Mouse (Mus musculus) heart, embryonic 14.5 days (tissue): ENCODE data around the gene 4921524J17Rik. TPM values are rescaled to one million over a fixed set of nuclear protein-coding genes. Genes with fewer than 3 reads are reported as not detected.

ENCODE experiments used
- ATAC-seq: fragments of 200-750 bp; cut with Nextera tagmentation; 2 replicates; pipeline ENCODE4 v1.8.0; 2017; ENCODE audit warnings: low read depth, moderate TSS enrichment; ENCODE audit not compliant: insufficient number of reproducible peaks, insufficient read depth, low FRiP score
- H3K27ac ChIP-seq, 2 experiments: fragments of 200-500 bp in 1 of 2; fragments of 300-500 bp in 1 of 2; sonication (generic) in 1 of 2; replicated peaks in 1 of 2; 2 replicates each; pipeline ENCODE4 v1.5.1; 2012 to 2014; ENCODE audit warnings: low read depth in 2 of 2, low read length in 2 of 2, control low read depth in 1 of 2, mild to moderate bottlenecking in 1 of 2, mixed read lengths in 1 of 2; ENCODE audit not compliant: control insufficient read depth in 1 of 2, insufficient read depth in 1 of 2
- H3K27me3 ChIP-seq: fragments of 300-500 bp; sonication (generic); 2 replicates; pipeline ENCODE4 v1.6.1; 2014; ENCODE audit warnings: mild to moderate bottlenecking, low read length, control low read depth; ENCODE audit not compliant: control insufficient read depth, insufficient read depth
- H3K36me3 ChIP-seq: fragments of 300-500 bp; sonication (generic); 2 replicates; pipeline ENCODE4 v1.6.1; 2014; ENCODE audit warnings: mild to moderate bottlenecking, control low read depth, low read length, mixed read lengths; ENCODE audit not compliant: control insufficient read depth, insufficient read depth
- H3K4me1 ChIP-seq, 2 experiments: fragments of 200-500 bp in 1 of 2; fragments of 300-500 bp in 1 of 2; sonication (generic) in 1 of 2; 2 replicates each; pipeline ENCODE4 v1.6.1; 2012 to 2014; ENCODE audit warnings: low read length in 2 of 2, control low read depth in 1 of 2, mixed read lengths in 1 of 2; ENCODE audit not compliant: control insufficient read depth in 2 of 2, insufficient read depth in 2 of 2
- H3K4me2 ChIP-seq: fragments of 300-500 bp; sonication (generic); 2 replicates; pipeline ENCODE4 v1.6.1; 2014; ENCODE audit warnings: mild to moderate bottlenecking, low read length
- H3K4me3 ChIP-seq, 2 experiments: fragments of 200-500 bp in 1 of 2; fragments of 300-500 bp in 1 of 2; sonication (generic) in 1 of 2; 2 replicates each; pipeline ENCODE4 v1.5.1; 2012 to 2014; ENCODE audit warnings: low read length in 2 of 2, mild to moderate bottlenecking in 2 of 2, control low read depth in 1 of 2, low read depth in 1 of 2, moderate library complexity in 1 of 2; ENCODE audit not compliant: control insufficient read depth in 1 of 2, insufficient read depth in 1 of 2
- H3K9ac ChIP-seq: fragments of 300-500 bp; sonication (generic); 2 replicates; pipeline ENCODE4 v1.6.1; 2014; ENCODE audit warnings: mild to moderate bottlenecking, low read length
- H3K9me3 ChIP-seq: fragments of 300-500 bp; sonication (generic); 2 replicates; pipeline ENCODE4 v1.6.1; 2016; ENCODE audit warnings: low read length, control low read depth; ENCODE audit not compliant: control insufficient read depth
- WGBS: fragments of 180-500 bp; shearing (Covaris S2); extraction: QIAGEN DNeasy Blood & Tissue Kit; methylation state at CpG from one replicate; pipeline ENCODE4 v1.1.7; 2014; 5-methylcytosine and 5-hydroxymethylcytosine counted together
- polyA plus RNA-seq: library from polyadenylated mRNA; unstranded; fragments of >200 nt; fragmentation: Nextera tagmentation; extraction: Ambion mirVana; gene quantifications from 2 replicates; pipeline ENCODE4 v1.2.1, GENCODE M21; 2014

Gene 4921524J17Rik
- polyA plus RNA-seq, 1 experiment from 2014 or later = 58.9 TPM

GRCm38 (mm10) chr8:85396432-85397079, 36.1 kb downstream of the 4921524J17Rik start:
- H3K9ac ChIP-seq = no peak overlapping the region
- 68% methylated on average over 5 of the region's 5 CpGs for WGBS
- peaks cover 17 to 23% of the 10 kb centered on the region in 2 experiments for H3K4me1 ChIP-seq
- H3K27me3 ChIP-seq = no peaks in the 10 kb centered on the region
- ATAC-seq = no peak
- H3K9me3 ChIP-seq = 0 out of 2 replicates have a peak, but pooled peaks cover 3% of the 10 kb centered on the region
- no peaks in the 10 kb centered on the region for H3K36me3 ChIP-seq
- H3K4me2 ChIP-seq = no peak overlapping the region
- H3K27ac ChIP-seq = no peak overlapping the region
- no peak overlapping the region for H3K4me3 ChIP-seq

- peaks cover 17 to 23% of the 10 kb centered on the region in 2 experiments for H3K4me1 ChIP-seq
- H3K27ac ChIP-seq = no peak overlapping the region
- ATAC-seq = no peak; the same call in 1 of the 2 replicates
- no peaks in the 10 kb centered on the region for H3K27me3 ChIP-seq
- no peak overlapping the region for H3K4me3 ChIP-seq
- H3K36me3 ChIP-seq = no peaks in the 10 kb centered on the region
- 0 out of 2 replicates have a peak, but pooled peaks cover 3% of the 10 kb centered on the region for H3K9me3 ChIP-seq
- H3K9ac ChIP-seq = no peak overlapping the region
- 38% methylated on average over 8 of the region's 8 CpGs for WGBS
- H3K4me2 ChIP-seq = no peak overlapping the region
Measured at GRCm38 (mm10) chr8:85395681-85396431, 36.8 kb downstream of the 4921524J17Rik start.

GRCm38 (mm10) chr8:85395017-85395416, 37.6 kb downstream of the 4921524J17Rik start:
- no peak for ATAC-seq
- Histone ChIP-seq H3K4me1 (peaks cover 17 to 23% of the 10 kb centered on the region in 2 experiments), H3K27ac (no peak overlapping the region), H3K4me2 (no peak overlapping the region), H3K4me3 (no peak overlapping the region), H3K36me3 (no peaks in the 10 kb centered on the region), H3K9ac (no peak overlapping the region), H3K27me3 (no peaks in the 10 kb centered on the region), H3K9me3 (0 out of 2 replicates have a peak, but pooled peaks cover 3% of the 10 kb centered on the region)
- WGBS = 31% methylated on average over 3 of the region's 3 CpGs

- no peak overlapping the region for H3K4me2 ChIP-seq
- H3K9ac ChIP-seq = no peak overlapping the region
- 0 out of 2 replicates have a peak, but pooled peaks cover 3% of the 10 kb centered on the region for H3K9me3 ChIP-seq
- no peak overlapping the region for H3K4me3 ChIP-seq
- WGBS = 88% methylated on average over 6 of the region's 6 CpGs
- H3K27me3 ChIP-seq = no peaks in the 10 kb centered on the region
- peaks cover 17 to 23% of the 10 kb centered on the region in 2 experiments for H3K4me1 ChIP-seq
- H3K36me3 ChIP-seq = no peaks in the 10 kb centered on the region
- ATAC-seq = no peak
- H3K27ac ChIP-seq = no peak overlapping the region
Measured at GRCm38 (mm10) chr8:85393199-85393598, 39.4 kb downstream of the 4921524J17Rik start.

- no peak overlapping the region for H3K4me3 ChIP-seq
- H3K9me3 ChIP-seq = 0 out of 2 replicates have a peak, but pooled peaks cover 3% of the 10 kb centered on the region
- H3K27me3 ChIP-seq = no peaks in the 10 kb centered on the region
- H3K27ac ChIP-seq = no peak overlapping the region
- 47% methylated on average over 1 of the region's 1 CpGs for WGBS
- no peak overlapping the region for H3K4me2 ChIP-seq
- ATAC-seq = no peak
- no peaks in the 10 kb centered on the region for H3K36me3 ChIP-seq
- no peak overlapping the region for H3K9ac ChIP-seq
- peaks cover 8 to 10% of the 10 kb centered on the region in 2 experiments for H3K4me1 ChIP-seq
Measured at GRCm38 (mm10) chr8:85391438-85391837, 41.2 kb downstream of the 4921524J17Rik start.

DNA sequence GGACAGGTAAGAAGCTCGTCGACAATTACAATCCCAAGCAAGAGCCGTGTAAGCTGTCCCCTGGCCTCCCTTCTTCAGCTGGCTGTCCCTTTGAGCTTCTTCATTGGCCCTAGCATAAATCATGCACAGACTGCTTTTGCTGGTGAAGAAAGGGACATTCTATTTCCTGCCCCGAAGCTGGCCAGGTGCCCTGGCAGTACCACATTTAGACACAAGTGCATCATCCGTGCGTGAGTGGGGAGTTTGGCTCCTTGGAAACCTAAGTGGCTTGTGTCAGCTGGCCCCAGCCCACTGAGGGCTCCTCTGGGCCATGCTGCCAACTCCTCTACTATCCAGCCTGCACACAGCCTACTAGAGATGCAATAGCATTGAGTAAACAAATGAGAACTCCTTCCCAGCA, 46.4 kb downstream of the 4921524J17Rik start, which contains the start of gene Mylk3:
Gene Mylk3, minus strand, starts transcription at position 141 of the 400 bp plus-strand sequence.
- WGBS = 46% methylated on average over 6 of the region's 6 CpGs
- H3K9ac ChIP-seq = no peak within 1 kb of the TSS
- no peaks in the 10 kb centered on the region for H3K9me3 ChIP-seq
- H3K27me3 ChIP-seq = no peaks in the 10 kb centered on the region
- H3K36me3 ChIP-seq = no peaks in the 10 kb centered on the region
- peaks cover 17 to 23% of the 10 kb centered on the region in 2 experiments for H3K4me1 ChIP-seq
- peak within 1 kb of the TSS in 1 of 2 experiments; percentile 46; a peak in 1 of 4 replicates for H3K27ac ChIP-seq
- H3K4me3 ChIP-seq = no peak within 1 kb of the TSS
- peak; percentile 89; the same call in 1 of the 2 replicates for ATAC-seq
- peak within 1 kb of the TSS; percentile 21 for H3K4me2 ChIP-seq

DNA sequence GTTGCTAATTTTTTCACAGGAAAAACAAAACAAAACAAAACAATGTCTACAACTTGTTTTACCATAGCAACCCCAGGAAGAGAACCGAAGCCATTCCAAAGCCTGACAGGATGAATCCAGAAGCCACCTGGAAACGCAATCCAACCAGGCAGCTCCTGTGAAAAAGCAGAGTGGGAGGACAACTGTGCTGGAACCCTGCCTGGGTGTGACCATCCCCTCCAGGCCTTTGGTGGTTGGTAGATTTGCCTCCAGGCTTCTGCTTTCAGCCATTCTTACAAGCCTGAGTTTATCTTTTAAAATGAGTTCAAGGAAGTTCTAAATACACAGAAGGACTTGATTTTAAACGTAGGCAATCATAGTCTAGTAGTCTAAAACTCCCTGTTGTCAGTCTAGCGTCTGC, 50.7 kb downstream of the 4921524J17Rik start:
- Histone ChIP-seq H3K36me3 (no peaks in the 10 kb centered on the region), H3K4me1 (peaks cover 29 to 55% of the 10 kb centered on the region in 2 experiments), H3K4me2 (peak overlapping the region; percentile 66; the same call in 1 of the 2 replicates), H3K9me3 (no peaks in the 10 kb centered on the region), H3K9ac (peak overlapping the region; percentile 52), H3K27me3 (no peaks in the 10 kb centered on the region), H3K4me3 (no peak overlapping the region), H3K27ac (peak overlapping the region; percentile 97 to 98)
- 50% methylated on average over 4 of the region's 4 CpGs for WGBS
- ATAC-seq = no peak
